In the genomic region with DNA sequence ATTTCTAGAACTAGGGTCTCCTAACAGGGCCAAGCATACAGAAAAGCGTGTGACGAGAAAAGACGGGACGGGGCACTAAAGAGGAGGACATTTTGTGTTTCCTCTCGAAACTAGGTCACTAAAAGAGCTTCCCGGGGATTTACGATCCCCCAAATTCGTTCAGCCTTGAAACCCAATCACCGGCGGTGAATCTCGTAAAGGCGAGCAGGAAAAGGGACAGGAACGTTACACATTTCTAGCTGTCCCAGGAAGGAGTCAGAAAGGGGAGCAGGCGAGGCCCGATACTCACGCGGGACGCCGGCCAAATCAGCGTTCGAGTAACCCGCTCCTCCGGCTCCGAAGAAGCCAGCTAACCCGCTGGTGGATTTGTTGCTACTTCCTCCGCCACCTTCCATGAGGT, we compare ENCODE assay signal across 8 mouse cellular contexts. TPM values are rescaled to one million over a fixed set of nuclear protein-coding genes. Genes with fewer than 3 reads are reported as not detected.
DNase-seq lines count a peak whose midpoint lies in the region; ATAC-seq lines count a peak whose summit lies in the region.

No protein-coding gene starts in this region.

- H3K9me3 ChIP-seq in forebrain, embryonic 10.5 days: peaks cover 7% of the 10 kb centered on the region
- no peaks in the 10 kb centered on the region for H3K9me3 ChIP-seq in liver, embryonic 11.5 days (ENCODE audit: control insufficient read depth, low read length)

- peak overlapping the region; percentile 90 for H3K27ac ChIP-seq in forebrain, embryonic 10.5 days
- H3K27ac ChIP-seq in liver, embryonic 11.5 days (ENCODE audit: low read depth, low read length): no peak overlapping the region

- H3K4me2 ChIP-seq in liver, embryonic 11.5 days: peak overlapping the region; percentile 90

- peak overlapping the region; percentile 98 for H3K4me3 ChIP-seq in forebrain, embryonic 10.5 days
- H3K4me3 ChIP-seq in liver, embryonic 11.5 days (ENCODE audit: low read depth, low read length): peak overlapping the region; percentile 99

- H3K27me3 ChIP-seq in forebrain, embryonic 10.5 days (ENCODE audit: poor library complexity, severe bottlenecking): no peaks in the 10 kb centered on the region
- H3K27me3 ChIP-seq in liver, embryonic 11.5 days (replicated peaks; ENCODE audit: control insufficient read depth, insufficient read depth, low read length): no peaks in the 10 kb centered on the region

- H3K36me3 ChIP-seq in forebrain, embryonic 10.5 days (replicated peaks): peaks cover 45% of the 10 kb centered on the region
- peaks cover 23% of the 10 kb centered on the region for H3K36me3 ChIP-seq in liver, embryonic 11.5 days (ENCODE audit: control insufficient read depth, insufficient read depth, low read length)

- intact Hi-C loops in left cerebral cortex, postnatal 10 days (cut with DNase I): no loop called here

- under 1% methylated on average over 26 of the region's 26 CpGs for WGBS in forebrain, embryonic 10.5 days
- WGBS in liver, embryonic 11.5 days: under 1% methylated on average over 26 of the region's 26 CpGs

- H3K4me1 ChIP-seq in forebrain, embryonic 10.5 days: peaks cover 26% of the 10 kb centered on the region
- peaks cover 18% of the 10 kb centered on the region for H3K4me1 ChIP-seq in liver, embryonic 11.5 days (replicated peaks; ENCODE audit: control insufficient read depth, insufficient read depth, low read length)

- ATAC-seq in liver, embryonic 11.5 days (replicated peaks; ENCODE audit: low FRiP score): peak; percentile 18; the same call in 1 of the 2 replicates

- peak; percentile 11 to 55 for DNase-seq in left cerebral cortex, postnatal 10 days (ENCODE audit: extremely low spot score in 1 of 2, low spot score in 2 of 2)
- no peak for DNase-seq in left cerebral cortex, adult 9 months (ENCODE audit: low spot score in 2 of 2)
- peak; percentile 59 for DNase-seq in R1 (ENCODE audit: low read depth, low spot score)
- peak; percentile 27 for DNase-seq in forebrain, embryonic 10.5 days (ENCODE audit: extremely low spot score, low spot score)
- DNase-seq in liver, embryonic 11.5 days (ENCODE audit: low spot score): peak; percentile 57
- DNase-seq in retina, postnatal 1 day: peak; percentile 56
- DNase-seq in thymus, postnatal 36 days: no peak
- no peak for DNase-seq in cerebellum, adult 18-20 months

- H3K9ac ChIP-seq in liver, embryonic 11.5 days (ENCODE audit: low read depth, low read length): peak overlapping the region; percentile 76

RNA-seq across cellular contexts. Expression of a gene that starts 0.3 kb away (rescaled TPM):
- 10 to 100 TPM; 62.1 to 75.7 TPM for total RNA-seq in left cerebral cortex, postnatal 10 days (2021)
- polyA plus RNA-seq in forebrain, embryonic 10.5 days (2016; fragmentation: Nextera tagmentation; extraction: Ambion mirVana): 356 and 363 TPM in 2 replicates
- polyA plus RNA-seq in liver, embryonic 11.5 days (2014; fragmentation: Nextera tagmentation; extraction: Ambion mirVana): 425 and 431 TPM in 2 replicates

RNA-seq across cellular contexts. Expression of a gene that starts 0.4 kb away (rescaled TPM):
- total RNA-seq in left cerebral cortex, postnatal 10 days (2021): 10 to 100 TPM; 36.8 to 38.4 TPM
- 45.2 and 51.9 TPM in 2 replicates for polyA plus RNA-seq in forebrain, embryonic 10.5 days (2016; fragmentation: Nextera tagmentation; extraction: Ambion mirVana)
- polyA plus RNA-seq in liver, embryonic 11.5 days (2014; fragmentation: Nextera tagmentation; extraction: Ambion mirVana): 37.2 and 41.3 TPM in 2 replicates

RNA-seq across cellular contexts. Expression of a gene that starts 41.7 kb away (rescaled TPM):
- 100 to 1,000 TPM; 121 to 130 TPM for total RNA-seq in left cerebral cortex, postnatal 10 days (2021)
- polyA plus RNA-seq in forebrain, embryonic 10.5 days (2016; fragmentation: Nextera tagmentation; extraction: Ambion mirVana): 69.6 and 82.1 TPM in 2 replicates
- 172 and 197 TPM in 2 replicates for polyA plus RNA-seq in liver, embryonic 11.5 days (2014; fragmentation: Nextera tagmentation; extraction: Ambion mirVana)

RNA-seq across cellular contexts. Expression of a gene that starts 59.5 kb away (rescaled TPM):
- total RNA-seq in left cerebral cortex, postnatal 10 days (2021): not detected
- not detected in 2 replicates for polyA plus RNA-seq in forebrain, embryonic 10.5 days (2016; fragmentation: Nextera tagmentation; extraction: Ambion mirVana)
- polyA plus RNA-seq in liver, embryonic 11.5 days (2014; fragmentation: Nextera tagmentation; extraction: Ambion mirVana): 0.38 TPM in 1 of 2 replicates, not detected in the other

Comparison
In these comparisons a context has a peak if more than half of its experiments do, and no peak if none do; other contexts are left out.
1. DNase-seq: peak in left cerebral cortex, postnatal 10 days (2 of 2), R1 (single experiment), forebrain, embryonic 10.5 days (single experiment), liver, embryonic 11.5 days (single experiment) and retina, postnatal 1 day (single experiment); none in left cerebral cortex, adult 9 months (0 of 2), thymus, postnatal 36 days (0 of 2) and cerebellum, adult 18-20 months (0 of 2).